Mouse (Mus musculus) liver, embryonic 14.5 days (tissue): ENCODE measurements around the gene Dpysl5. TPM values are rescaled to one million over a fixed set of nuclear protein-coding genes. Genes with fewer than 3 reads are reported as not detected.

Experiments used
- ATAC-seq: fragments of 200-750 bp; cut with Nextera tagmentation; 2 replicates; pipeline ENCODE4 v1.8.0; 2017; ENCODE audit warnings: moderate number of reproducible peaks, mild to moderate bottlenecking, moderate library complexity; ENCODE audit not compliant: insufficient read depth
- DNase-seq, 3 experiments: peaks; one replicate each; pipeline ENCODE4 v3.0.0-alpha.2; 2012 to 2013; ENCODE audit warnings: low read depth in 3 of 3, low spot score in 3 of 3
- H3K27ac ChIP-seq: fragments of 300-500 bp; sonication (generic); 2 replicates; pipeline ENCODE4 v1.5.1; 2014; ENCODE audit warnings: moderate library complexity, mild to moderate bottlenecking, control low read depth, inconsistent platforms
- H3K27me3 ChIP-seq: fragments of 300-500 bp; sonication (generic); 2 replicates; pipeline ENCODE4 v1.6.1; 2014; ENCODE audit warnings: mild to moderate bottlenecking, low read length, moderate library complexity; ENCODE audit not compliant: control insufficient read depth, insufficient read depth
- H3K36me3 ChIP-seq: fragments of 300-500 bp; sonication (generic); replicated peaks from 2 replicates; pipeline ENCODE4 v1.6.1; 2014; ENCODE audit warnings: low read depth; ENCODE audit not compliant: control insufficient read depth, insufficient read depth
- H3K4me1 ChIP-seq, 2 experiments: fragments of 200-500 bp in 1 of 2; fragments of 300-500 bp in 1 of 2; sonication (generic) in 1 of 2; replicated peaks; 2 replicates each; pipeline ENCODE4 v1.6.1; 2012 to 2014; ENCODE audit warnings: antibody characterized with exemption in 1 of 2, inconsistent platforms in 1 of 2, low read length in 1 of 2; ENCODE audit not compliant: control insufficient read depth in 2 of 2, insufficient read depth in 2 of 2
- H3K4me2 ChIP-seq: fragments of 300-500 bp; sonication (generic); 2 replicates; pipeline ENCODE4 v1.6.1; 2014; ENCODE audit warnings: low read depth, mild to moderate bottlenecking, control low read depth, moderate library complexity
- H3K4me3 ChIP-seq, 2 experiments: fragments of 200-500 bp in 1 of 2; fragments of 300-500 bp in 1 of 2; sonication (generic) in 1 of 2; 2 replicates each; pipeline ENCODE4 v1.5.1; 2012 to 2014; ENCODE audit warnings: low read depth in 2 of 2, low read length in 2 of 2, mild to moderate bottlenecking in 2 of 2, control low read depth in 1 of 2, inconsistent platforms in 1 of 2, moderate library complexity in 1 of 2; ENCODE audit not compliant: insufficient read depth in 1 of 2
- H3K9ac ChIP-seq: fragments of 300-500 bp; sonication (generic); replicated peaks from 2 replicates; pipeline ENCODE4 v1.6.1; 2014; ENCODE audit warnings: mild to moderate bottlenecking, control low read depth, moderate library complexity
- H3K9me3 ChIP-seq: fragments of 300-500 bp; sonication (generic); 2 replicates; pipeline ENCODE4 v1.6.1; 2016; ENCODE audit warnings: low read length, mixed read lengths; ENCODE audit not compliant: control insufficient read depth
- CTCF ChIP-seq: IDR thresholded peaks from 2 replicates; pipeline ENCODE4 v1.5.1; 2016; ENCODE audit warnings: antibody characterized with exemption, low read depth, control low read depth
- EP300 ChIP-seq: IDR thresholded peaks from 2 replicates; pipeline ENCODE4 v1.6.1; 2016; ENCODE audit warnings: antibody characterized with exemption, low read depth
- WGBS: fragments of 180-500 bp; shearing (Covaris S2); extraction: QIAGEN DNeasy Blood & Tissue Kit; methylation state at CpG from one replicate; pipeline ENCODE4 v1.1.7; 2014; ENCODE audit not compliant: insufficient replicate concordance; 5-methylcytosine and 5-hydroxymethylcytosine counted together
- polyA plus RNA-seq, 2 experiments: library from polyadenylated mRNA; depleted of rRNA in 1 of 2; stranded (reverse) in 1 of 2; unstranded in 1 of 2; fragments of >200 nt; fragmentation: Nextera tagmentation in 1 of 2; extraction: Ambion mirVana in 1 of 2; gene quantifications; 2 replicates each; pipeline versions ENCODE4 v1.2.1 to v1.2.3; 2012 to 2014

Dpysl5 gene
- polyA plus RNA-seq, 2 experiments: 0.15 to 0.23 TPM

- no peaks in the 10 kb centered on the region for H3K36me3 ChIP-seq
- no peaks in the 10 kb centered on the region for H3K27me3 ChIP-seq
Observed at GRCm38 (mm10) chr5:30721935-30722334, 10.6 kb downstream of the Dpysl5 start.

DNA sequence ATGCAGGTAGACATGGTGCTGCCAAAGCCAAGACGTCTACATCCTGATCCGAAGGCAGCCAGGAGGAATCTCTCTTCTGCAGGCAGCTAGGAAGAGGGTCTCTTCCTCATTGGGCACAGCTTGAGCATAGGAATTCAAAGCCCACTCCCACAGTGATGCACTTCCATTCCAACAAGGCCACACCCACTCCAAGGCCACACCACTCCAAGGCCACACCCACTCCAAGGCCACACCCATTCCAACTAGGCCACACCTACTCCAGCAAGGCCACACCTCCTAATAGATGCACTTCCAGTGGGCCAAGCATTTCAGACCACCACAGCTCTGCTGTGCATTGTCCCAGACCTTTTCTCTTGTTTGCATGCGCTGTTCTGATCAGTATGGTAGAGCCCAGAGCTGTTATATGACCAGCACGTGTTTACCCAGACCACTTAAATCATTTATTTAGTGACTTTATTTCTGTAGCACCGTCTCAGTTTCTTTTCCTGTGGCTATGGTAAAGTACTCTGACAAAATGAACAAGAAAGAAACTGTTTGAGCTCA, 14.9 kb downstream of the Dpysl5 start:
- DNase-seq: no peak
- no peak overlapping the region for H3K9ac ChIP-seq
- H3K27me3 ChIP-seq: no peaks in the 10 kb centered on the region
- no peaks in the 10 kb centered on the region for H3K9me3 ChIP-seq
- no peaks in the 10 kb centered on the region for H3K36me3 ChIP-seq
- H3K4me1 ChIP-seq: no peaks in the 10 kb centered on the region
- no peak overlapping the region for H3K27ac ChIP-seq
- TF ChIP-seq CTCF: no peak
- no peak for TF ChIP-seq EP300
- no peak overlapping the region for H3K4me3 ChIP-seq
- WGBS: 78% methylated on average over 5 of the region's 5 CpGs
- ATAC-seq: no peak
- no peak overlapping the region for H3K4me2 ChIP-seq

More at GRCm38 (mm10) chr5:30721935-30722334, 10.6 kb downstream of the Dpysl5 start:
- Histone ChIP-seq H3K4me1 (no peaks in the 10 kb centered on the region), H3K4me3 (no peak overlapping the region), H3K27ac (no peak overlapping the region), H3K4me2 (no peak overlapping the region), H3K9ac (no peak overlapping the region), H3K9me3 (no peaks in the 10 kb centered on the region)
- DNase-seq (no peak), ATAC-seq (no peak)
- WGBS: 61% methylated on average over 8 of the region's 8 CpGs
- TF ChIP-seq EP300 (no peak), CTCF (no peak)

DNA sequence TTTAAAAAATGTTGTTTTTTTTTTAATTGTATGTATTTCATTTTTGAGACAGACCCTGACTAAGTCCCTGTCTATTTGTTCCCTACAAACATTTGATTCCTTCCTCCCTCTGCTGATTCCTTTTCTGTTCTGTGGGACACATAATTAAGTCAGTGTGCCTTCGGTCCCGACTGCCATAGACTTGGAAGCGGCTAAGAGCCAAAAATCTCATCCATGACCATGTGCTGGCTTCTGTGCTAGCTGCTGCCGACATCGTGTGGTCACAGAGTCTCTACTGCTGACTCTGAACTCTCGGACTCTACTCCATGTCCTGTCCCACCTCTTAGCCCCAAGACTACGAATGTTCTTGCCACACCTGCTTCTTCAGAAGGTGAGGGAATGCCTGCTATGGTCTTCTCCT, 21.1 kb downstream of the Dpysl5 start:
- Histone ChIP-seq H3K4me3 (no peak overlapping the region), H3K36me3 (no peaks in the 10 kb centered on the region), H3K4me2 (no peak overlapping the region), H3K27ac (no peak overlapping the region), H3K9ac (no peak overlapping the region), H3K27me3 (no peaks in the 10 kb centered on the region), H3K9me3 (no peaks in the 10 kb centered on the region), H3K4me1 (no peaks in the 10 kb centered on the region)
- 64% methylated on average over 7 of the region's 7 CpGs for WGBS
- TF ChIP-seq EP300: no peak
- no peak for TF ChIP-seq CTCF
- ATAC-seq (no peak), DNase-seq (no peak)

DNA sequence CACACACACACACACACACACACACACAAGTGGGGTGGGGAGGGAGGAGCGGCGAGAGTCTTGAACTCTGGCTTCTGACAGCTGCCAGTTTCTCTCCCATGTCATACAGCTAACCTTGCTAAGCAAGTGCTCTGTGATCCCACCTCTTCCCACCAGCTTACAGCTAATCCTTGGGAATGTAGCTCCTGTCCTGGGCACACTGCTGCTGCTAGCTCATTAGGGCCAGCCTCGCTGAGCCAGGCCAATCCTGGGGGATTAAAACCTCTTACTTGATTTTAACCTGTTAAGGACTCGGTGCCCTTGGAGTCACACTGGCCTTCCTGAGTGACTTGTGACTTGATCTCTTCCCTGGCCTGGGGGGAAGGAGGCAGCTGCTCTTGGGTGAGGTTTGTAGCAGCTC, 23.3 kb downstream of the Dpysl5 start:
- Histone ChIP-seq H3K4me3 (no peak overlapping the region), H3K4me2 (no peak overlapping the region), H3K4me1 (no peaks in the 10 kb centered on the region), H3K27me3 (no peaks in the 10 kb centered on the region), H3K27ac (no peak overlapping the region), H3K9ac (no peak overlapping the region), H3K36me3 (no peaks in the 10 kb centered on the region), H3K9me3 (no peaks in the 10 kb centered on the region)
- ATAC-seq: no peak
- no peak for DNase-seq
- WGBS: 45% methylated on average over 4 of the region's 4 CpGs
- TF ChIP-seq CTCF: no peak
- no peak for TF ChIP-seq EP300

- no peak overlapping the region for H3K4me2 ChIP-seq
- H3K36me3 ChIP-seq: no peaks in the 10 kb centered on the region
- no peaks in the 10 kb centered on the region for H3K4me1 ChIP-seq
- H3K27ac ChIP-seq: no peak overlapping the region
- TF ChIP-seq EP300 (no peak), CTCF (no peak)
- no peak for ATAC-seq
- H3K9ac ChIP-seq: no peak overlapping the region
- WGBS: 29% methylated on average over 10 of the region's 10 CpGs
- no peak for DNase-seq
- H3K9me3 ChIP-seq: no peaks in the 10 kb centered on the region
- H3K27me3 ChIP-seq: no peaks in the 10 kb centered on the region
- no peak overlapping the region for H3K4me3 ChIP-seq
Observed at GRCm38 (mm10) chr5:30738127-30738828, 26.9 kb downstream of the Dpysl5 start.
